Mouse (Mus musculus): ENCODE data around the gene Fbxl22. TPM values are rescaled to one million over a fixed set of nuclear protein-coding genes. Genes with fewer than 3 reads are reported as not detected.

Fbxl22 gene
- polyA plus RNA-seq, 1 experiment = 10.2 TPM

DNA sequence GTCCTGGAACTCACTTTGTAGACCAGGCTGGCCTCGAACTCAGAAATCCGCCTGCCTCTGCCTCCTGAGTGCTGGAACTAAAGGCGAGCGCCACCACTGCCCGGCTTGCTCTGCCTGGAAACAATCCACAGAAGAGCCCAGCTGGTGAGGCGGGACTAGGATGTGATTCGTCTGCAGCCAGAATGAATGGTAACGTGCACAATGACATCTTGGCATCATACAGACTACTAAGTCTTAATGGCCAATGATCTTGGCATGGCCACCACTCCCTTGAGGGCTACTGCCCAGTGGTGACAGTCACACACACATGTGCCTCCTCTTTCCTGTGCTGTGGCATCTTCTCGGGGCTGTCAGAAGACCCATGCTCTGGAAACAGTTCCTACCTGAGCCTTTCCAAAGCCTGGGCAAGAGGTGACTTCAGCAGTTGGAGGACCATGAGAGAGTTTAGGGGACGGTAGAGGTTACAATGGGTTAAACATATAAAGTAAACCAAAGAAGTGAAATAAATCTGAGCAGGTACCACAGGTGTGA lies 1.4 kb upstream of the Fbxl22 start:
- WGBS = 95% methylated on average over 10 of the region's 10 CpGs
- Histone ChIP-seq H3K27me3 (ENCODE audit: control insufficient read depth, insufficient read depth, low read length) (no peaks in the 10 kb centered on the region), H3K36me3 (ENCODE audit: control insufficient read depth, insufficient read depth, low read length) (peaks cover 51% of the 10 kb centered on the region), H3K27ac (ENCODE audit: control insufficient read depth, insufficient read depth, low read length) (no peak overlapping the region), H3K4me1 (replicated peaks; ENCODE audit: control insufficient read depth, insufficient read depth, low read length) (peaks cover 20% of the 10 kb centered on the region), H3K4me3 (ENCODE audit: control insufficient read depth, insufficient read depth, low read length) (no peak overlapping the region)
- DNase-seq = no peak
- TF ChIP-seq POLR2A (IDR thresholded peaks at IDR 0.05; ENCODE audit: control insufficient read depth, extremely low read depth, insufficient read depth, low read length, poor library complexity) = no peak
- no peak for TF ChIP-seq CTCF (IDR thresholded peaks at IDR 0.05; ENCODE audit: borderline replicate concordance, control insufficient read depth, extremely low read depth, insufficient read depth, low read length, poor library complexity)

- Histone ChIP-seq H3K27me3 (ENCODE audit: control insufficient read depth, insufficient read depth, low read length) (no peaks in the 10 kb centered on the region), H3K4me3 (ENCODE audit: control insufficient read depth, insufficient read depth, low read length) (no peak overlapping the region), H3K4me1 (replicated peaks; ENCODE audit: control insufficient read depth, insufficient read depth, low read length) (peaks cover 26% of the 10 kb centered on the region), H3K27ac (ENCODE audit: control insufficient read depth, insufficient read depth, low read length) (no peak overlapping the region), H3K36me3 (ENCODE audit: control insufficient read depth, insufficient read depth, low read length) (peaks cover 45% of the 10 kb centered on the region)
- TF ChIP-seq POLR2A (IDR thresholded peaks at IDR 0.05; ENCODE audit: control insufficient read depth, extremely low read depth, insufficient read depth, low read length, poor library complexity) (no peak), CTCF (IDR thresholded peaks at IDR 0.05; ENCODE audit: borderline replicate concordance, control insufficient read depth, extremely low read depth, insufficient read depth, low read length, poor library complexity) (no peak)
- 94% methylated on average over 2 of the region's 2 CpGs for WGBS
- DNase-seq = no peak
Observed at GRCm38 (mm10) chr9:66515115-66515514, 722 bp upstream of the Fbxl22 start.

DNA sequence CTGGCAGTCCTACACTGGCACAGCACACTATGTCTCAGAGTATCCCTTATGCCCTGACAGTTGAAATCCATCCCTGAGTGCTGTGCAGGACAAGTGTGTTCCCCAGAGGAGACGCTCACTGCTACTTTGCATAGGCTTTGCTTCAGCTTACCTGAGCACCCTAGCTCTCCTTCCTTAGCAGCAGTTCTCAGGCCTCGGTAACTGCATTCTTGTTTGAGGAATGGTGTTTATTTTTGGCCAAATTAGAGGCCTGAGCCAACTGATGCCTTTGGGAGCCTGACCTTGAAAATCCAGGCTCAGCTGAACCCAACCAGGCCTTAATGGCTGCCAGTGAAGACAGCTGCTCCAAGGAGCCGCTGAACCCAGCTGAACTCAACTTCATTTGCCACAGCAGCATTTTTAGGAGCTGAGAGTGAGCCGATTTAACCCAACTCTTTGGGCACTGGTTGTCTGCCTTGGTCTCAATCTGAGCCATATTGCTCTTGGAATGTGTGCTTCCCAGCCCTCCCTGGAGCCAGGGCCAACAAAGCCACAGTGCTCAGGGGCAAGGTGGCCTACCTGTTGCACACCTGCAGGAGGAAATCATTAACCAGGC lies 635 bp downstream of the Fbxl22 start:
- DNase-seq = no peak
- H3K4me1 ChIP-seq (replicated peaks; ENCODE audit: control insufficient read depth, insufficient read depth, low read length) = peaks cover 26% of the 10 kb centered on the region
- peak overlapping the region; percentile 50 for H3K27ac ChIP-seq (ENCODE audit: control insufficient read depth, insufficient read depth, low read length)
- TF ChIP-seq CTCF (IDR thresholded peaks at IDR 0.05; ENCODE audit: borderline replicate concordance, control insufficient read depth, extremely low read depth, insufficient read depth, low read length, poor library complexity) (peak; percentile 79; the same call in 1 of the 2 replicates), POLR2A (IDR thresholded peaks at IDR 0.05; ENCODE audit: control insufficient read depth, extremely low read depth, insufficient read depth, low read length, poor library complexity) (no peak)
- no peaks in the 10 kb centered on the region for H3K27me3 ChIP-seq (ENCODE audit: control insufficient read depth, insufficient read depth, low read length)
- WGBS = 94% methylated on average over 4 of the region's 4 CpGs
- H3K36me3 ChIP-seq (ENCODE audit: control insufficient read depth, insufficient read depth, low read length) = peaks cover 32% of the 10 kb centered on the region
- no peak overlapping the region for H3K4me3 ChIP-seq (ENCODE audit: control insufficient read depth, insufficient read depth, low read length)

- Histone ChIP-seq H3K36me3 (ENCODE audit: control insufficient read depth, insufficient read depth, low read length) (peaks cover 26% of the 10 kb centered on the region), H3K4me3 (ENCODE audit: control insufficient read depth, insufficient read depth, low read length) (no peak overlapping the region)
Observed at GRCm38 (mm10) chr9:66513150-66513549, 1.2 kb downstream of the Fbxl22 start.

DNA sequence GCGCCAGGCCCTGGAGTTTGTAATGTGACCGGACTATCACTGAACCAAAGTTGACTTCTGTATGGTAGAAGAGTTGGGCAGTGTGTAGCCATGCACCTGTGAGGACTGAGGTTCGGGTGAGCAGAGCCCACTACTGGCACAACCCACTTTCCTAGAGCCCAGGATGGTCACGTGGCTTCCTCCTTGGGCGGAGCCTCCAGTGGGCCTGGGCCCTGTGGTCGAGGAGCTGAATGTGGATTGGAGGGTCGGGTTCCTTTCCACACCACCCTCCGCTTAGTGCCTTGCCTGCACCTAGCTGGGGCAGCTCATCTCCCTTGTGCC lies 2.1 kb downstream of the Fbxl22 start:
- WGBS = under 1% methylated on average over 8 of the region's 8 CpGs
- peak overlapping the region; percentile 55 for H3K4me3 ChIP-seq (ENCODE audit: control insufficient read depth, insufficient read depth, low read length)
- H3K27me3 ChIP-seq (ENCODE audit: control insufficient read depth, insufficient read depth, low read length) = no peaks in the 10 kb centered on the region
- H3K27ac ChIP-seq (ENCODE audit: control insufficient read depth, insufficient read depth, low read length) = peak overlapping the region; percentile 69
- H3K4me1 ChIP-seq (replicated peaks; ENCODE audit: control insufficient read depth, insufficient read depth, low read length) = peaks cover 26% of the 10 kb centered on the region
- DNase-seq = peak; percentile 89
- peaks cover 17% of the 10 kb centered on the region for H3K36me3 ChIP-seq (ENCODE audit: control insufficient read depth, insufficient read depth, low read length)
- peak; percentile 37; the same call in 1 of the 2 replicates for TF ChIP-seq POLR2A (IDR thresholded peaks at IDR 0.05; ENCODE audit: control insufficient read depth, extremely low read depth, insufficient read depth, low read length, poor library complexity)
- TF ChIP-seq CTCF (IDR thresholded peaks at IDR 0.05; ENCODE audit: borderline replicate concordance, control insufficient read depth, extremely low read depth, insufficient read depth, low read length, poor library complexity) = peak; percentile 26; the same call in 1 of the 2 replicates

More at GRCm38 (mm10) chr9:66513150-66513549, 1.2 kb downstream of the Fbxl22 start:
- Histone ChIP-seq H3K27me3 (ENCODE audit: control insufficient read depth, insufficient read depth, low read length) (no peaks in the 10 kb centered on the region), H3K4me1 (replicated peaks; ENCODE audit: control insufficient read depth, insufficient read depth, low read length) (peaks cover 26% of the 10 kb centered on the region), H3K27ac (ENCODE audit: control insufficient read depth, insufficient read depth, low read length) (peak overlapping the region; percentile 50)
- peak; percentile 43 for DNase-seq
- TF ChIP-seq CTCF (IDR thresholded peaks at IDR 0.05; ENCODE audit: borderline replicate concordance, control insufficient read depth, extremely low read depth, insufficient read depth, low read length, poor library complexity) = no peak
- no peak for TF ChIP-seq POLR2A (IDR thresholded peaks at IDR 0.05; ENCODE audit: control insufficient read depth, extremely low read depth, insufficient read depth, low read length, poor library complexity)

DNA sequence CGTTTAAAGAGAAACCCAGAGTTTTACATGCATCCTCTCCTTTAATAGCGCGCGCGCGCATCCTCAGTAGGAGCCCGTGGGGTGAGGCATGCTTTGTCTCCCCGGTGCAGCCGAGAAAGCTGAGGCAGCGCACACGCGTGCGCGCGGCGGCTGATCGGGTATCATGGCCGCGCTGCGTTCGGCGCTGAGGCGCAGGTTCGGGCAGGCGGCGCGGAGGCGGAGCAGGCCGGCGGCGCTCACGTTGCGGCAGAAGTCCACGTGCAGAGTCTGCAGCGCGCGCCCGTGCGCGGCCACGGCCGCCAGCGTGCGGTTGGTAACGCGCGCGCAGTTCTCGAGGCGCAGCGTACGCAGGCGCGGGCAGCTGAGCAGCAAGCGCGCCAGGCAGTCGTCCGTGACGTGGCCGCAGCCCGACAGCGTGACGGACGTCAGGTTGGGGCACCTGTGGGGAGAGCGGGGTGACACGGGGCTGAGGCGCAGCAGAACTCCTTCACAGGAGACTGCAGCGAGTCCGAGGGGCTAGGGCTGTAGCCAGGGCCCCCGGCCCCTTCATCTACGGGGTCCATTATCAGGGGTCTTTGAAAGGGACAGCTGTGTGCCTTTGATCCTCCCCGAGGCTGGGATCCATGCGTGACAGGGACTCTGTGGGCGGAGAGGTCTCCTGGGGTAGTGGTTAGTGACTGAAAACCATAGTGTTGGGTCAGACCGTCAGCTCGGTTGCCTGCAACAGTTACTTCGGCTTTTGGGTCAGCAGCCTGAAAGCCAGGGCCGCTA lies 2.6 kb downstream of the Fbxl22 start:
- H3K27me3 ChIP-seq (ENCODE audit: control insufficient read depth, insufficient read depth, low read length) = no peaks in the 10 kb centered on the region
- H3K4me1 ChIP-seq (replicated peaks; ENCODE audit: control insufficient read depth, insufficient read depth, low read length) = peaks cover 26% of the 10 kb centered on the region
- DNase-seq = peak; percentile 91
- peak overlapping the region; percentile 55 for H3K4me3 ChIP-seq (ENCODE audit: control insufficient read depth, insufficient read depth, low read length)
- under 1% methylated on average over 78 of the region's 78 CpGs for WGBS
- H3K36me3 ChIP-seq (ENCODE audit: control insufficient read depth, insufficient read depth, low read length) = peaks cover 12% of the 10 kb centered on the region
- peak overlapping the region; percentile 69 for H3K27ac ChIP-seq (ENCODE audit: control insufficient read depth, insufficient read depth, low read length)
- TF ChIP-seq POLR2A (IDR thresholded peaks at IDR 0.05; ENCODE audit: control insufficient read depth, extremely low read depth, insufficient read depth, low read length, poor library complexity) = peak; percentile 38; the same call in 1 of the 2 replicates
- peak; percentile 43; the same call in 1 of the 2 replicates for TF ChIP-seq CTCF (IDR thresholded peaks at IDR 0.05; ENCODE audit: borderline replicate concordance, control insufficient read depth, extremely low read depth, insufficient read depth, low read length, poor library complexity)
